8 mouse cellular contexts compared by ENCODE assay signal in the genomic region with DNA sequence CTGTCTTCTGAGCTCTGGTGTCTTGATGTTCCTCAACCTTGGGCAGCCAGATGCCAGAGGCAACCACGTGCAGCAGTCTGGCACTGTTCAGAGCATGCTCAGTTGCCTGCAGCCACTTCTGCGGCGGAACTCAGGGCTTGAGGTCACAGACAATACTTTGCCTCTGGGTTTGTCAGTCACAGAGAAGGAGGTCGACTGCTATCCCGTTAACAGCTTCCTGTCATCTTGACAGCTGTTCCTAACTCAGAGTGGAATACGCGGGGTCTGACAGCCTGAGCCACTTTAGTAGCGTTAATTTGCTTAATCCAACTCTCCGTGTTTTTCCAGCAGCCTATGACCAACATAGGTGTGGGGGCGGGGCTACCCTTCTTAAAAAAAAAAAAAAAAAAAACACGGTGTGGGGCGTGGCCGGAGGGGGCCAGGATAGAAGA. TPM values are rescaled to one million over a fixed set of nuclear protein-coding genes. Genes with fewer than 3 reads are reported as not detected.
DNase-seq lines count a peak whose midpoint lies in the region; ATAC-seq and TF ChIP-seq lines count a peak whose summit lies in the region.

No protein-coding gene starts in this region.

- H3K4me3 ChIP-seq in CH12.LX (replicated peaks in 1 of 3; ENCODE audit: low read depth in 2 of 3, low read length in 2 of 3, poor library complexity in 1 of 3), result no peak overlapping the region
- H3K4me3 ChIP-seq in forebrain, embryonic 14.5 days (ENCODE audit: low read depth, low read length), result peak overlapping the region; percentile 31
- no peak overlapping the region for H3K4me3 ChIP-seq in liver, embryonic 14.5 days (ENCODE audit: insufficient read depth in 1 of 2, low read depth in 2 of 2, low read length in 2 of 2)

- no peak for TF ChIP-seq POLR2A in CH12.LX (IDR thresholded peaks at IDR 0.05; ENCODE audit: low read depth, low read length)

- no peak for TF ChIP-seq RAD21 in CH12.LX (IDR thresholded peaks at IDR 0.05; ENCODE audit: low read depth, low read length)

- no peaks in the 10 kb centered on the region for H3K79me2 ChIP-seq in CH12.LX (replicated peaks; ENCODE audit: control insufficient read depth, extremely low read depth, insufficient read depth, poor library complexity, severe bottlenecking)

- peaks cover 32% of the 10 kb centered on the region for H3K27me3 ChIP-seq in CH12.LX (replicated peaks)
- no peaks in the 10 kb centered on the region for H3K27me3 ChIP-seq in forebrain, embryonic 14.5 days (replicated peaks; ENCODE audit: control insufficient read depth, insufficient read depth, low read length)
- H3K27me3 ChIP-seq in liver, embryonic 14.5 days (ENCODE audit: control insufficient read depth, insufficient read depth, low read length), result peaks cover 15% of the 10 kb centered on the region

- in situ Hi-C loops in CH12.LX (cut with MboI; ENCODE audit: low pct_ligation_motif_present, low pct_unique_long_range_greater_than_20kb, low sequenced_read_pairs), result no loop called here

- dilution Hi-C loops in CH12.LX (cut with MboI; ENCODE audit: extremely low pct_ligation_motif_present, extremely low pct_unique_long_range_greater_than_20kb, low sequenced_read_pairs), result no loop called here

- under 1% methylated on average over 13 of the region's 13 CpGs for WGBS in forebrain, embryonic 14.5 days
- WGBS in liver, embryonic 14.5 days (ENCODE audit: insufficient replicate concordance), result 1% methylated on average over 13 of the region's 13 CpGs

- no peak for TF ChIP-seq CTCF in CH12.LX (conservative IDR thresholded peaks at IDR 0.05 in 1 of 2, IDR thresholded peaks at IDR 0.05 in 1 of 2; ENCODE audit: low read depth in 2 of 2, low read length in 2 of 2)
- TF ChIP-seq CTCF in liver, embryonic 14.5 days (IDR thresholded peaks at IDR 0.05; ENCODE audit: low read depth), result no peak

- peak; percentile 54 for DNase-seq in CH12.LX (ENCODE audit: extremely low read depth)
- DNase-seq in forebrain, embryonic 14.5 days (ENCODE audit: low spot score), result peak; percentile 79
- DNase-seq in heart, postnatal 10 days, result peak; percentile 78 to 82
- peak; percentile 73 to 84 for DNase-seq in kidney, postnatal 4 days
- DNase-seq in liver, embryonic 14.5 days (ENCODE audit: low read depth in 3 of 3, low spot score in 3 of 3), result peak in 1 of 3 experiments; percentile 27
- peak; percentile 72 for DNase-seq in neural tube, embryonic 10.5 days (ENCODE audit: extremely low spot score, low spot score)
- peak; percentile 79 for DNase-seq in testis, postnatal 14 days (ENCODE audit: low spot score)

- TF ChIP-seq EP300 in CH12.LX (IDR thresholded peaks at IDR 0.05; ENCODE audit: low read length), result no peak
- TF ChIP-seq EP300 in liver, embryonic 14.5 days (IDR thresholded peaks at IDR 0.05; ENCODE audit: low read depth), result no peak

- ATAC-seq in cerebellum, adult (ENCODE audit: insufficient number of reproducible peaks, low FRiP score, low TSS enrichment), result peak; percentile 53
- peak; percentile 27 for ATAC-seq in forebrain, embryonic 14.5 days
- no peak for ATAC-seq in liver, embryonic 14.5 days (ENCODE audit: insufficient read depth)

- H3K9ac ChIP-seq in CH12.LX (ENCODE audit: insufficient read depth, low read depth), result no peak overlapping the region
- no peak overlapping the region; the same call in 1 of the 2 replicates for H3K9ac ChIP-seq in forebrain, embryonic 14.5 days (ENCODE audit: low read length)
- no peak overlapping the region for H3K9ac ChIP-seq in liver, embryonic 14.5 days (replicated peaks)

- peak overlapping the region; percentile 32; the same call in 1 of the 2 replicates for H3K4me2 ChIP-seq in CH12.LX (ENCODE audit: insufficient read depth, low read depth, poor library complexity, severe bottlenecking)
- peak overlapping the region; percentile 99 for H3K4me2 ChIP-seq in forebrain, embryonic 14.5 days (ENCODE audit: low read length)
- peak overlapping the region; percentile 55 for H3K4me2 ChIP-seq in liver, embryonic 14.5 days (ENCODE audit: low read depth)

- no peak overlapping the region for H3K27ac ChIP-seq in CH12.LX (ENCODE audit: insufficient read depth, low read depth)
- no peak overlapping the region for H3K27ac ChIP-seq in forebrain, embryonic 14.5 days (ENCODE audit: low read depth, low read length)
- H3K27ac ChIP-seq in liver, embryonic 14.5 days, result no peak overlapping the region

- intact Hi-C loops in heart, postnatal 10 days (cut with DNase I), result loop anchor here (5.0 kb wide), 2 partner anchors 236 to 361 kb away; a partner anchor contains a TSS

- peaks cover 6 to 9% of the 10 kb centered on the region in 2 experiments for H3K4me1 ChIP-seq in CH12.LX (ENCODE audit: control insufficient read depth in 1 of 2, insufficient read depth in 2 of 2)
- 0 out of 2 replicates have a peak, but pooled peaks cover 6% of the 10 kb centered on the region for H3K4me1 ChIP-seq in forebrain, embryonic 14.5 days (ENCODE audit: control insufficient read depth, insufficient read depth, low read length)
- H3K4me1 ChIP-seq in liver, embryonic 14.5 days (replicated peaks; ENCODE audit: control insufficient read depth in 2 of 2, insufficient read depth in 2 of 2, low read length in 1 of 2), result peaks cover 0 to 3% of the 10 kb centered on the region in 2 experiments; a peak in 2 of 4 replicates

- H3K9me3 ChIP-seq in CH12.LX (replicated peaks; ENCODE audit: low read length), result no peaks in the 10 kb centered on the region
- no peaks in the 10 kb centered on the region for H3K9me3 ChIP-seq in forebrain, embryonic 14.5 days (replicated peaks; ENCODE audit: control insufficient read depth, low read length)
- H3K9me3 ChIP-seq in liver, embryonic 14.5 days (ENCODE audit: control insufficient read depth, low read length), result no peaks in the 10 kb centered on the region

- H3K36me3 ChIP-seq in CH12.LX (replicated peaks in 1 of 2; ENCODE audit: control insufficient read depth in 1 of 2, insufficient read depth in 1 of 2, low read length in 1 of 2), result no peaks in the 10 kb centered on the region
- no peaks in the 10 kb centered on the region for H3K36me3 ChIP-seq in forebrain, embryonic 14.5 days (ENCODE audit: control insufficient read depth, insufficient read depth, low read length)
- H3K36me3 ChIP-seq in liver, embryonic 14.5 days (replicated peaks; ENCODE audit: control insufficient read depth, insufficient read depth, low read depth), result no peaks in the 10 kb centered on the region

TF ChIP-seq in CH12.LX, 34 proteins besides CTCF, POLR2A, EP300 and RAD21:
- no peak for TF ChIP-seq ZMIZ1 (IDR thresholded peaks at IDR 0.05; ENCODE audit: low read depth, low read length)
- peak; percentile 51 for TF ChIP-seq NRF1 (IDR thresholded peaks at IDR 0.05; ENCODE audit: low read depth, low read length)
- TF ChIP-seq MAZ (IDR thresholded peaks at IDR 0.05; ENCODE audit: low read depth, low read length), result 0 out of 2 replicates have a peak, but pooled peaks have one; percentile 23
- TF ChIP-seq HCFC1 (IDR thresholded peaks at IDR 0.05; ENCODE audit: low read depth, low read length), result 0 out of 2 replicates have a peak, but pooled peaks have one; percentile 12
- no peak for TF ChIP-seq BHLHE40 (IDR thresholded peaks at IDR 0.05; ENCODE audit: low read depth, low read length)
- TF ChIP-seq MAX (IDR thresholded peaks at IDR 0.05; ENCODE audit: low read length), result peak; percentile 53; the same call in 1 of the 2 replicates
- no peak for TF ChIP-seq ZC3H11A (IDR thresholded peaks at IDR 0.05; ENCODE audit: low read depth, low read length)
- TF ChIP-seq MXI1 (IDR thresholded peaks at IDR 0.05; ENCODE audit: low read depth, low read length), result 0 out of 2 replicates have a peak, but pooled peaks have one; percentile 53
- TF ChIP-seq JUND (conservative IDR thresholded peaks at IDR 0.05; ENCODE audit: low read depth, low read length), result no peak
- TF ChIP-seq TCF12 (IDR thresholded peaks at IDR 0.05; ENCODE audit: low read depth, low read length), result no peak
- no peak for TF ChIP-seq ZKSCAN1 (IDR thresholded peaks at IDR 0.05; ENCODE audit: borderline replicate concordance, low read depth, low read length)
- peak; percentile 96 for TF ChIP-seq ZNF384 (IDR thresholded peaks at IDR 0.05; ENCODE audit: low read depth, low read length)
- TF ChIP-seq USF1 (IDR thresholded peaks at IDR 0.05; ENCODE audit: low read depth, low read length), result no peak
TF ChIP-seq in CH12.LX: peak in this region for 6.

RNA-seq across cellular contexts. Expression of a gene that starts 1.1 kb away (rescaled TPM):
- total RNA-seq in CH12.LX (2012; rRNA removed), result 0.29 and 0.98 TPM in 2 replicates
- 0.05 and 0.08 TPM in 2 replicates for total RNA-seq in CH12.LX (2014; rRNA removed)
- 0.12 and 0.24 TPM in 2 replicates for polyA plus RNA-seq in CH12.LX (2012; ENCODE audit: insufficient read length, low read depth)
- 0.74 and 1.4 TPM in 2 replicates for polyA plus RNA-seq in forebrain, embryonic 14.5 days (2014; fragmentation: Nextera tagmentation; extraction: Ambion mirVana)
- total RNA-seq in heart, postnatal 10 days (2021), result 1 to 10 TPM; 4.6 to 5.5 TPM
- polyA plus RNA-seq in liver, embryonic 14.5 days (2012; rRNA removed), result 0.24 and 0.30 TPM in 2 replicates
- polyA plus RNA-seq in liver, embryonic 14.5 days (2014; fragmentation: Nextera tagmentation; extraction: Ambion mirVana), result 0.24 and 0.43 TPM in 2 replicates

Comparison
In these comparisons a context has a peak if more than half of its experiments do, and no peak if none do; other contexts are left out.
1. H3K4me2 ChIP-seq: peak in every context shown above with its lines; median percentile 99 in forebrain, embryonic 14.5 days; 55 in liver, embryonic 14.5 days; 32 in CH12.LX.